Mouse (Mus musculus): ENCODE results near the gene Polr2i. TPM values are rescaled to one million over a fixed set of nuclear protein-coding genes. Genes with fewer than 3 reads are reported as not detected.
A peak's percentile ranks its signal among the peaks of the same experiment; 100 is the strongest.
"Not testable (repeated sequence)": the region's sequence is repeated elsewhere in the genome, so short reads cannot be mapped to it uniquely, and the experiment has no call there.

The Polr2i gene
- total RNA-seq, 2 experiments from 2014 or later, result 57.5 to 71.1 TPM

GRCm38 (mm10) chr7:30202895-30203690, 28.7 kb upstream of the Polr2i start:
- DNase-seq (ENCODE audit: low spot score in 2 of 2), result no peak

- no peak for DNase-seq (ENCODE audit: low spot score in 2 of 2)
These were observed 27.4 kb upstream of the Polr2i start for GRCm38 (mm10) chr7:30204380-30204779.

DNA sequence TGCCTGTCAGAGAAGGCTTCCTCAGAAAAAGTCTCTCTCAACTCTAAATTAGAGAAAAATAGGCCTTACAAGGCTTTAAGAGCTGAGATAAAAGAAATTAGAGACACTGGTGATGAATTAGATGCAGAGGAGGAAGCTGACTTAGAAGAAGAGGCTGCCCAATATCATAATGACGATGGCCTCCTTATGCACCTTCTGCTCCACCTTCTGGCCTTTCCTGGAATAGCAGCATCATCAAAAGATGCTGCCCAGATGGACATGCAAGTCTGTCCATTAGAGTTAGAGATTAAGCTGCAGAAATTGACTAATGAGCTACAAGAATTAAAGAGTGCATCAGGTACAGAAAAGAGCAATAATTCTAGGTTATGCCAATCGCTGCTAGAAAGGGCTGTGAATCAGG, 26.4 kb upstream of the Polr2i start:
- DNase-seq (ENCODE audit: low spot score in 2 of 2), result peak; percentile 68 to 74

GRCm38 (mm10) chr7:30206364-30206763, 25.4 kb upstream of the Polr2i start:
- not testable (repeated sequence) for DNase-seq (ENCODE audit: low spot score in 2 of 2)

GRCm38 (mm10) chr7:30211025-30211424, 20.7 kb upstream of the Polr2i start:
- DNase-seq (ENCODE audit: low spot score in 2 of 2), result no peak

- DNase-seq (ENCODE audit: low spot score in 2 of 2), result no peak
These were observed 17.9 kb upstream of the Polr2i start for GRCm38 (mm10) chr7:30213881-30214280.

DNA sequence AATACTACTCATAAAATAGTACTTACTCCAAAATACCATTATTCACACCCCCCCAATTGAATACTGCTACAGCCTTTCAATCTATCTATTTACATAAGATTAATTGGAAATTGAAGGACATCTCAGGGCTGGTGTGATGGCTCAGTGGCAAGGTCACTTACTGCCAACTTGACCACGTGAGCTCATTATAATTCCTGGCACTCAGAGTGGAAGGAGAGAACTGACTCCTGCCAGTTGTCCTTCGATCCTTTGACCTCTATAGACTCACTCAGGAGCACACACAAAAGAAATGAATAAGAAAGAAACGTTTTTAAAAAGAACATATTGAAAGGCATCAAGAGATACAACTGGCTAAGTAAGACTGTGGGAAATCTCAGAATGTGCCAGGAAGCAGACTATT, 15.9 kb upstream of the Polr2i start:
- DNase-seq (ENCODE audit: low spot score in 2 of 2), result no peak

DNA sequence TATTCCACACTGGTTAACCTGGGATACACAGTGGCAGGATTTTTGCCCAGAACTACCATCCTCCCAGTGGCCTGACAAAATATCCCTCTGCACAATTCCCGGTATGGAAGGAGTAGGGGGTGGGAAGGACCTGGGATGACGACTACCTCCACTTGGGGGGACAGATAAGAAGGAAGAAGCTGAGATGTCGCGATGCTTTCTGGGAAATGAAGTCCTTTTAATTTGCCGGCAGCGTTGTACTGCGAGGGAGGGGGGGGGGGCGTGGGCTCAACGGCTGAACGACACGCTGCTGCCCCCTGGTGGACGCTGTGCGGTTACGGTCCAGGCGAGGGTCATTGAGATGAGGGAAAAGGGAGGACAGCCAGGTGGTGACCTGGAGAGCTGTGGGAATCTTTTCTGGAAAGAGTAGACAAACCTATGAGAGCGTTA, 15.0 kb upstream of the Polr2i start:
- DNase-seq (ENCODE audit: low spot score in 2 of 2), result peak; percentile 72 to 81

DNA sequence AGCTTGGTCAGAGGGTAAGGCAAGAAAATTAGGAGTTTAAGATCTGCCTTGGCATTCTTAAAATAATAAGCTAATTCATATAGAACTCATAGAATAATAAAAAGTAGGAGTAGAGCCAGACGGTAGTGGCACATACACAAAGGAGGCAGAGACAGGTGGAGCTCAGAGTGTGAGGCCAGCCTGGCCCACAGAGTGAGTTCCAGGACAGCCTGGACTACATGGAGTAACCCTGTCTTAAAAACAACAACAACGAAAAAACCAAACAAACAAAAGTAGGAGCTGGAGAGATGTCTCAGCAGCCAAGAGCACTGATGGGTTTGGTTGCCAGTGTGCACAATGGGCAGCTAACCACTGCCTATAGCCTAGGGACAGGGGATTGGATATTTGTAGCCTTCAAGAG, 14.5 kb upstream of the Polr2i start:
- no peak for DNase-seq (ENCODE audit: low spot score in 2 of 2)

DNA sequence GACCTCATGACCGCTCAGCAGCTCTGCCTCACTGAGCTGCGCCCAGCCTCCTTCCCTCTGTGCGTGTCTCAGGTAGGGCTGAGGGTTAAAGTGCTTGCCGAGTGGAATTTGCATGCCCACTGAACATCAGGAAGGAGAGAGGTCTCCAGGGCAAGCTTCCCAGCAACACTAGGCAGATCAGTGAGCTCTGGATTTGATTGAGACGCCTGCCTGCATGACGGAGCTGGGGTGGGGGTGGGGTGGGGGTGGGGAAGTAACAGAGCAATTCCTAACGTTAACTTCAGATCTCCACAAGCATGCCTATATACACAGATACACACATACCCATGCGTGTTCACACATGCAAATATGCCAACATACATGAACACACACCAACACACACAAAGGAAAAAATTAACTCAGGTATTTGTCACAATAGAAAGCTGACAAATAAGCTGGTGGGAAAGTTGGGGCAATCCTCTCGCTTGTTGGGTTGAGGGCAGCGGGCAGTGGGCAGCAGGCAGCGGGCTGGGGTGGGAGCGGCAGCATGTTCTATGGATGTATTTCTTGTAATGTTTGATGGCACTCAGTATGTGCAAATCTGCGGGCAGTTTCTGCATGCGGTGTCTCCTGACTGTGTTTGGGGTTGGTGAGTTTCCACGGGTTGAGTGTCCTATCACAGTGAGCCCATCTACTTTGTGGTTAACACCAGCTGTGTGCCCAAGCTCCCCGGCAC, 12.3 kb upstream of the Polr2i start:
- DNase-seq (ENCODE audit: low spot score in 2 of 2), result peak; percentile 59 to 71

DNA sequence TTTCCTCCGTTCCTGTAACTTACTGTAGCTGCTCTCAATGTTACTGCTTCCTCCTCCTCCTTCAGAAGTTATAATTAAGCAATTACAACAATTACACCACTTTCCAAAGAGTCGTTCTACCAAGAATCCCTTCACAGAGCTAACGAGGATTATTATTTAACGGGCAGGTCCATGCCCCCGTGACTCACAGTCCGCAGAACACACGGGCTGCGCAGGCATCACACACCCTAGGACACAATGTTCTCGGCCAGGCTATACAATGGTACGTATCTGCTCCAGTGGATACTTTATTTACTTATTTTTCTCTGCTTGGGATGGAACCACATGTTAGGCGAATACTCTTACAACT, 11.8 kb upstream of the Polr2i start:
- DNase-seq (ENCODE audit: low spot score in 2 of 2), result no peak

DNA sequence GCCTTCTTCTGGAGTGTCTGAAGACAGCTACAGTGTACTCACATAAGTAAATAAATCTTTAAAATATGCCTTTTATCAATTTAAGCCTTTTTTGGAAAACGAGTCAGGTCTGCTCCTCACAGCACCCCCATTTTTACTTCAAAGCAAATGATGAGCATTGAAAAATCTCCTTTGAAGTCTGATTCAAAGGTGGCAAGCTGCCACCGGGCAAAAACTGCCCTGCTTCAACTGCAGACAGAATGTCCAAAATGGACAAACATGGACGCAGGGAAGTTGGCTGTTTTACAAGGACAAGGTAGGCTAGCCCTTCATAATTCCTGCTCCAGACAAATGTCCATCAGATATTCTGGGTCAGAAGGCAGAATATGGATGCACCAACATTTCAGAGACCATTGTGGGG, 10.3 kb upstream of the Polr2i start:
- DNase-seq (ENCODE audit: low spot score in 2 of 2), result no peak

DNA sequence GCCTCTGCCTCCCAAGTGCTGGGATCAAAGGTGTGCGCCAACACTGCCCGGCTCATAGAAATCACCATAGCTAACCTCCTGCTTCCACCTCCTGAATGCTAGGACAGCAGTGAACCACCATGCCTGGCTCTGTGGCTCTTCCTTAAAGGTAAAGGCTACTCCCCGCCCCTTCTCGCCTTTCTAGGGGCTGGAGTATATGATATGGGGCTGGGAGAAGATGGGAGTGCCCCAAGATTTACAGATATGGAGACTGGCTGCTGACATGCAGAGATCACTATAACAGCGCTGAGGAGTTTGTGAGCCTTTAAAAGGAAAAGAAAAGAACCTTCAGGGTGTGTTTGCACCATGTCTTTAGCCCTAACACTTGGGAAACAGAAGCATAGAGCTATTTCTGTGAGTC, 9.5 kb upstream of the Polr2i start:
- no peak for DNase-seq (ENCODE audit: low spot score in 2 of 2)

GRCm38 (mm10) chr7:30224206-30224605, 7.5 kb upstream of the Polr2i start:
- DNase-seq (ENCODE audit: low spot score in 2 of 2), result no peak

GRCm38 (mm10) chr7:30231328-30231668, 450 bp upstream of the Polr2i start:
- DNase-seq (ENCODE audit: low spot score in 2 of 2), result no peak

GRCm38 (mm10) chr7:30232631-30233148, 942 bp downstream of the Polr2i start:
- peak; percentile 68 to 72 for DNase-seq (ENCODE audit: low spot score in 2 of 2)

DNA sequence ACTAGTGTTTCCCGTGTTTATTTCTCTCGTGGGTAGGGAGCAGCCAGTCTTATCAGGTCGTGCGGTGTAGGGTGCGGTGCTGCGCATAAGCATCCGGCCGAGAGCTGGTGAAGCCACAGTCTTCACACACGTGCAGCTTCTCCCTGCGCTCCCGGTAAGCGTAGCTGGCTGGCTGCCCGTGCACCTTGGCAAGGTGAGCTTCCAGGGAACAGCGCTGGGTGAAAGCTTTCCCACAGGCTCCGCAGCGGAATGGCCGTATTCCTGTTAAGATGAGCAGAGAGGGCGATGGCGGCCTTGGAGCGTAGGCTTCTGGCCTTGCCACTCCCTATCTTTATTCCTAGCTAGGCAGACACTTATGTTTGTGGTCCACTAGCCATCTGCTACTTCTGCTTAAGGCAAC, 1.6 kb downstream of the Polr2i start:
- DNase-seq (ENCODE audit: low spot score in 2 of 2), result peak in 1 of 2 experiments; percentile 41

GRCm38 (mm10) chr7:30234276-30234858, 2.6 kb downstream of the Polr2i start:
- DNase-seq (ENCODE audit: low spot score in 2 of 2), result no peak

DNA sequence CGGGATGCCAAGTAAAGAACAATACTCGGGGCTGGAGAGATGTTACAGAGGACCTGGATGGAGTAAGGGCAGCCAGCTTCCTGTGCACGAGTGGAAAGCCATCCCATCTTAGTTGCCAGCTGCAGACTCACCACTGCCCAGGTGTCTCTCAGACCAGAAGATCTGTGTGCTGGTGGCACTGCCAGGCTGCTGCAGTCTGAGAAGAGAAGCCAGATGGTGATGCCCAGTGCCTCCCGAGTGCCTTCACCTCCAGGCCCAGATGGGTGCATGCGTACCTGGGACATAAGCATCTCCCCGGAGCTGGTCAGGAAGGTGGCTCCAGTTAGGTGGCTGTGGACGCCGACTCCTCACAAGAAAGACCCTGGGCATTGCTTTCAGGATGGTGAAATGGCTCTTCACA, 3.3 kb downstream of the Polr2i start:
- no peak for DNase-seq (ENCODE audit: low spot score in 2 of 2)

DNA sequence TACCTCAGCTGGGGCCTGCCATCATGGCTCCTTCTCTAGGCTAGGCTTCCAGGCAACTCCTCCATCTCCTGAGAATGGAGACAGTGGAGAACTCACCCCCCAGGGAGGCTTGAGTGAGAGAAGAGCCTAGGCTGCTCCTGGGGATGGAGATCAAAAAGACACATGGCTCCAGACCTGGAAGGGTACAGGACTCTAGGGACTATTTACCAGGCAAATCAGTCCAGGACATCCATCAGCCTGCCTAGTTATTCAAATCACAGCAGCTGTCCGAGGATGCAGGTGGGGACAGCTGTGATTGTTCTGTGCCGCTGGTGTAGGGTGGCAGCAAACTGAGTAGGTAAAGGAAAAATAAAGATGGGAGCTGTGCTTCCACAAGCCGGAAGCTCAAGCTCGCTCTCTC, 3.9 kb downstream of the Polr2i start, which contains the start of gene Ovol3:
Ovol3 (minus strand) TSS at position 101 of the 400 bp plus-strand sequence.
- no peak for DNase-seq (ENCODE audit: low spot score in 2 of 2)

DNA sequence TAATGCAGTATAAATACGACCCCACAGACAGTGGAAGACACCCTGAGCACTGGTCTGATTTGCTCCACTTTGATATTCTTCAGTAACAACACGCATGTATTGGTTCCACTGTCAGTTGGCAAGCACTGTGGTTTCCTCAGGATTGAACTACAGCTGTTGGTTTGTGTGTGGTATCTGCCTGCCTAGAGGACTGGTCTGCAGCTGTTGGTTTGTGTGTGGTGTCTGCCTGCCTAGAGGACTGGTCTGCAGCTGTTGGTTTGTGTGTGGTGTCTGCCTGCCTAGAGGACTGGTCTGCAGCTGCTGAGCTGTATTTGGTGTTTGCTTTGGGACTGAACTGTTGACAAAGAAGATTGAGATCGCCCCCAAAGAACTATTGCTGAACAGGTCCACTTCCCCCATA, 5.6 kb downstream of the Polr2i start:
- not testable (repeated sequence) for DNase-seq (ENCODE audit: low spot score in 2 of 2)

All from layer of hippocampus, postnatal 10 days (tissue).